Mouse (Mus musculus): ENCODE measurements at regions not wholly inside any gene's neighbourhood (a gene's known extent, or its start where the extent isn't known, plus 50 kb on each side); places are given as distances from the start of the nearest gene placed in this dataset.

GRCm38 (mm10) chr4:125786083-125786482 is 238.3 kb upstream of the Csf3r start:
- TF ChIP-seq CTCF (IDR thresholded peaks at IDR 0.05; ENCODE audit: extremely low read depth, insufficient read length, insufficient replicate concordance, low read depth, low read length): no peak
- no peak for TF ChIP-seq POLR2A (IDR thresholded peaks at IDR 0.05; ENCODE audit: low read depth, low read length)

All from small intestine, adult 2 months (tissue).